Mouse (Mus musculus): ENCODE measurements around the gene Ost4. TPM values are rescaled to one million over a fixed set of nuclear protein-coding genes. Genes with fewer than 3 reads are reported as not detected.

The Ost4 gene
- polyA plus RNA-seq, 1 experiment, result not detected

GRCm38 (mm10) chr5:30878616-30879015, 29.0 kb downstream of the Ost4 start:
- H3K27ac ChIP-seq (ENCODE audit: insufficient read depth, low read depth, low read length), result no peak overlapping the region
- H3K4me3 ChIP-seq (ENCODE audit: insufficient read depth, low read depth, low read length), result no peak overlapping the region
- no peaks in the 10 kb centered on the region for H3K4me1 ChIP-seq (ENCODE audit: control insufficient read depth, insufficient read depth, low read length)
- 49% methylated on average over 6 of the region's 6 CpGs for WGBS
- no peak for TF ChIP-seq POLR2A (IDR thresholded peaks at IDR 0.05; ENCODE audit: insufficient read depth, low read depth, low read length)

- TF ChIP-seq CTCF (IDR thresholded peaks at IDR 0.05; ENCODE audit: insufficient read depth, low read depth, low read length), result no peak
- no peak for TF ChIP-seq POLR2A (IDR thresholded peaks at IDR 0.05; ENCODE audit: insufficient read depth, low read depth, low read length)
- H3K4me1 ChIP-seq (ENCODE audit: control insufficient read depth, insufficient read depth, low read length), result peaks cover 7% of the 10 kb centered on the region; the same call in 1 of the 2 replicates
- H3K27ac ChIP-seq (ENCODE audit: insufficient read depth, low read depth, low read length), result no peak overlapping the region
- H3K4me3 ChIP-seq (ENCODE audit: insufficient read depth, low read depth, low read length), result no peak overlapping the region
- WGBS, result 92% methylated on average over 7 of the region's 7 CpGs
Measured at GRCm38 (mm10) chr5:30874365-30874764, 33.2 kb downstream of the Ost4 start.

- Histone ChIP-seq H3K4me1 (ENCODE audit: control insufficient read depth, insufficient read depth, low read length) (peaks cover 9% of the 10 kb centered on the region; the same call in 1 of the 2 replicates), H3K27ac (ENCODE audit: insufficient read depth, low read depth, low read length) (no peak overlapping the region), H3K4me3 (ENCODE audit: insufficient read depth, low read depth, low read length) (no peak overlapping the region)
- 94% methylated on average over 9 of the region's 9 CpGs for WGBS
- TF ChIP-seq POLR2A (IDR thresholded peaks at IDR 0.05; ENCODE audit: insufficient read depth, low read depth, low read length) (no peak), CTCF (IDR thresholded peaks at IDR 0.05; ENCODE audit: insufficient read depth, low read depth, low read length) (no peak)
Measured at GRCm38 (mm10) chr5:30872574-30872973, 35.0 kb downstream of the Ost4 start.

GRCm38 (mm10) chr5:30870131-30870406, 37.5 kb downstream of the Ost4 start:
- WGBS, result 11% methylated on average over 2 of the region's 2 CpGs
- no peak overlapping the region for H3K27ac ChIP-seq (ENCODE audit: insufficient read depth, low read depth, low read length)
- H3K4me3 ChIP-seq (ENCODE audit: insufficient read depth, low read depth, low read length), result peak overlapping the region; percentile 74
- H3K4me1 ChIP-seq (ENCODE audit: control insufficient read depth, insufficient read depth, low read length), result peaks cover 9% of the 10 kb centered on the region; the same call in 1 of the 2 replicates
- TF ChIP-seq POLR2A (IDR thresholded peaks at IDR 0.05; ENCODE audit: insufficient read depth, low read depth, low read length) (no peak), CTCF (IDR thresholded peaks at IDR 0.05; ENCODE audit: insufficient read depth, low read depth, low read length) (no peak)

GRCm38 (mm10) chr5:30869405-30870130, 38.0 kb downstream of the Ost4 start:
- TF ChIP-seq POLR2A (IDR thresholded peaks at IDR 0.05; ENCODE audit: insufficient read depth, low read depth, low read length), result peak; percentile 60; the same call in 1 of the 2 replicates
- no peak for TF ChIP-seq CTCF (IDR thresholded peaks at IDR 0.05; ENCODE audit: insufficient read depth, low read depth, low read length)
- Histone ChIP-seq H3K27ac (ENCODE audit: insufficient read depth, low read depth, low read length) (peak overlapping the region; percentile 43), H3K4me1 (ENCODE audit: control insufficient read depth, insufficient read depth, low read length) (peaks cover 9% of the 10 kb centered on the region; the same call in 1 of the 2 replicates), H3K4me3 (ENCODE audit: insufficient read depth, low read depth, low read length) (peak overlapping the region; percentile 74)
- under 1% methylated on average over 63 of the region's 63 CpGs for WGBS

- peaks cover 9% of the 10 kb centered on the region; the same call in 1 of the 2 replicates for H3K4me1 ChIP-seq (ENCODE audit: control insufficient read depth, insufficient read depth, low read length)
- peak overlapping the region; percentile 74 for H3K4me3 ChIP-seq (ENCODE audit: insufficient read depth, low read depth, low read length)
- TF ChIP-seq POLR2A (IDR thresholded peaks at IDR 0.05; ENCODE audit: insufficient read depth, low read depth, low read length) (no peak), CTCF (IDR thresholded peaks at IDR 0.05; ENCODE audit: insufficient read depth, low read depth, low read length) (no peak)
- no peak overlapping the region; the same call in 1 of the 2 replicates for H3K27ac ChIP-seq (ENCODE audit: insufficient read depth, low read depth, low read length)
- 8% methylated on average over 9 of the region's 9 CpGs for WGBS
Measured at GRCm38 (mm10) chr5:30868981-30869380, 38.6 kb downstream of the Ost4 start.

GRCm38 (mm10) chr5:30867712-30868111, 39.9 kb downstream of the Ost4 start, which contains the start of gene Tmem214:
TSS of gene Tmem214 (plus strand) at chr5:30868012.
- Histone ChIP-seq H3K27ac (ENCODE audit: insufficient read depth, low read depth, low read length) (no peak within 1 kb of the TSS; the same call in 1 of the 2 replicates), H3K4me1 (ENCODE audit: control insufficient read depth, insufficient read depth, low read length) (peaks cover 9% of the 10 kb centered on the region; the same call in 1 of the 2 replicates), H3K4me3 (ENCODE audit: insufficient read depth, low read depth, low read length) (no peak within 1 kb of the TSS)
- 97% methylated on average over 3 of the region's 3 CpGs for WGBS
- TF ChIP-seq POLR2A (IDR thresholded peaks at IDR 0.05; ENCODE audit: insufficient read depth, low read depth, low read length) (no peak), CTCF (IDR thresholded peaks at IDR 0.05; ENCODE audit: insufficient read depth, low read depth, low read length) (no peak)

- Histone ChIP-seq H3K4me3 (ENCODE audit: insufficient read depth, low read depth, low read length) (no peak overlapping the region), H3K4me1 (ENCODE audit: control insufficient read depth, insufficient read depth, low read length) (peaks cover 9% of the 10 kb centered on the region; the same call in 1 of the 2 replicates), H3K27ac (ENCODE audit: insufficient read depth, low read depth, low read length) (no peak overlapping the region)
- no peak for TF ChIP-seq POLR2A (IDR thresholded peaks at IDR 0.05; ENCODE audit: insufficient read depth, low read depth, low read length)
- TF ChIP-seq CTCF (IDR thresholded peaks at IDR 0.05; ENCODE audit: insufficient read depth, low read depth, low read length), result no peak
- 87% methylated on average over 3 of the region's 3 CpGs for WGBS
Measured at GRCm38 (mm10) chr5:30866871-30867270, 40.7 kb downstream of the Ost4 start.

GRCm38 (mm10) chr5:30864322-30864721, 43.3 kb downstream of the Ost4 start:
- Histone ChIP-seq H3K4me3 (ENCODE audit: insufficient read depth, low read depth, low read length) (no peak overlapping the region), H3K4me1 (ENCODE audit: control insufficient read depth, insufficient read depth, low read length) (peaks cover 3% of the 10 kb centered on the region), H3K27ac (ENCODE audit: insufficient read depth, low read depth, low read length) (no peak overlapping the region)
- WGBS, result 60% methylated on average over 15 of the region's 15 CpGs
- TF ChIP-seq POLR2A (IDR thresholded peaks at IDR 0.05; ENCODE audit: insufficient read depth, low read depth, low read length) (no peak), CTCF (IDR thresholded peaks at IDR 0.05; ENCODE audit: insufficient read depth, low read depth, low read length) (no peak)
